Mouse (Mus musculus): ENCODE measurements around the gene Focad.

Focad gene

DNA sequence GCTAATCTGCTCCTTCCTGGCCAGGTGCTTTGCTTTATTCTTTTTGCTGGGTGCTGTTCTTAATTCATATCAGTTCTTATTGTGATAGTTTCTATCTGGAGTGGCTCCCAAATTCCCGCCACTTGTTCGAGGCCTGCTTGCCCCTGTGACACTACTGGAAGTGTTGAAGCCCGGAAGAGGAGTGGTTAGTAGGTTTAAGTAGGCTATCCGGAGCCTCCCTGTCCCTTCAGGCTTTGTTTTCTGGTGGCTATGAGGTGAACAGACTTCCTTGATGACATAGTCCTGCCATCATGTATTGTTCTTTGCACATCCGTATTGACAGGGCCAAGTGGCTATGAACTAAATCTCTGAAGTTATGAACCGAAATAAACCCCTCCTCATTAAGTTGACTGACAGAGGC is 123.9 kb downstream of the Focad start:
- DNase-seq = no peak

DNA sequence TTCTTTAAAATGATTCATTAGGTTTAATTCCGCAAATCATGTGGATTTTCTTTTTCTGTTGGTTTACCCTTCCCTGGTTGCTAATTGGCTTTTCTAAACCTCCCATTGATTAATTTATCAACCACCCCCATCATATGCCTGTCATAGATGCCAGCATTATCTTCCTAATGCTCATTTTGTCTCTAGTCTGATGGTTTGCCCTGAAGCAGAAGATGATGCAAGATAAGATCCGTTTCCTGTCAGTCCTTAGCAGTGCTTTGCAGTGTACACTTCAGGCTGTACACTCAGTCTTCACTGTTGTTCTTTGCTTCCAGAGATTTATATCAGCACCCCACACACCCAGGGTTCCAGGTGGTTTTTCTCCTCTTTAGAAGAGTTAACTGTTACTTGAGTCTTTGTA is 124.4 kb downstream of the Focad start:
- DNase-seq = no peak

DNA sequence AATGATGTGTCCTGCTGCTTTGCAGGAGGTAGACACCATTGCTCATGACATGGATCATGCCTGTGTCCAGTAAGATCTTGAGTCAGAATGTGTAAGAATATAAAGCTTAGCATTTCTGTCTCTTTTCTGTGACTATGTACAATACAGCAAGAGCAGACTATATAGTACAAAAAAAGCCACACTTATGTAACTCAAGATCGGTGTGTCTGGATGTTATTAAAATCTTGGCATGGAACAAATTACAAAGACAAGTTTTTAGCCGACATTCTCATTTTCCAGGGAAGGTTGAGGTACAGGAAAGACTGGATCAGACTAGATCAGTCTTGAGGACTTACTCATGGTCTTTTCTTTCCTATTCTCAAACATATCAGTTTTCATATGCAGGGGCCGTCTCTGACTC is 136.9 kb downstream of the Focad start:
- no peak for DNase-seq

DNA sequence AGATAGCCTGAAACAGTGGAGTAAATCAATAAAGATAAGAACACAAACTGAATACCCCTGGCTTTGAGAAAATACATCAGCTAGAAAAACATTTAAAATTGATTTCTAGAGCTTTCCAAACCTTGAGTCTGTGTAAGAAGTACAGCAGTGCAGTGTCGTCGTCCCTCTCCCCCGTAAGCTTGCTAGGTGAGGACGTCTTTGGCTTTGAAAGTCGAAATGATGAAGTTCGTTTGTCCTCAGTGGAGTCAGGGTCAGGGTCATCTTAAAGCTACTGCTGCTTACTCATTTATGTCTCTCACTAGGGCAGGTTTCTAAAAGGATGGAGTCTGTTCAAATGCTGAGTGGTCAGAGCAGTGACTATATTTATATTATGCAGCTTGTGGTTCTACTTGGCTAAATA is 141.5 kb downstream of the Focad start:
- no peak for DNase-seq

DNA sequence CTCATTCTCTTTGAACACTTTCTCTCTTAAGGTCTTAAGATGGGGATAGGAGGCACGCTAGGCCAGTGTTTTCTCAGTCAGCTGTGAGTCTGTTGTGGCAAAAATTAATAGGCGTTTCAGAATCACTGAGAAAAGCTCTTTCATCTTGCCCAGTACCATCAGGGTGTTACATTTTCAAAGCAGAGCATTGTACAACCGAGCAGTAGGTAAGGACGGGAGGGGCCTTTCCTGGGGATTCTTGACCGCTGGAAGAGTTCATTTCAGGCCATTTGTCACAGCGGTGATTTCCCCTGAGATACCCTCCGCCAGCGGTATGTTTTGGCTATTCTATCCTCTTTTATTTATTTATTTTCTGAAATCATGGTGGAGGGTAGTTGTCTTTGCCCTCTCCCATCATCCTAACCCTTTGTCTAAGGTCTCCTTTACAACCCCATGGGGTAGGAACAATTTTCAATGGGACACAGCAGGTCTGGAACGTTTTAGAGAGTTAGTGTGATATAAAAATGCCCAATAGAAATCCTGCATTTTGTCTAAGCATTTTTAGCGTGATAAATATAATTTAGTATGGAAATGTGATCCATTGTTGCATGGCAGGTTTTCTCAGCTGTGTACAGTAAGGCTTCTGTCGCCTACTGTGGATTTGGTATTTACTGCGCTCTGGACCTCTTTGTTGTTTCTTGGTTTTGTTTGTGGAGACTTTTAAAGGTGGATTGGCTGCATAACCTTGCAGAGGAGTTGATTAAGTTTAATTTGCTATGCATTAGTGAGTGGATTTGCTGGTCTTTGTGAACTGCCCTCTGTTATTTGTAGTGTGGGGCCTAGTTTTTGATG is 142.7 kb downstream of the Focad start:
- DNase-seq = no peak

DNA sequence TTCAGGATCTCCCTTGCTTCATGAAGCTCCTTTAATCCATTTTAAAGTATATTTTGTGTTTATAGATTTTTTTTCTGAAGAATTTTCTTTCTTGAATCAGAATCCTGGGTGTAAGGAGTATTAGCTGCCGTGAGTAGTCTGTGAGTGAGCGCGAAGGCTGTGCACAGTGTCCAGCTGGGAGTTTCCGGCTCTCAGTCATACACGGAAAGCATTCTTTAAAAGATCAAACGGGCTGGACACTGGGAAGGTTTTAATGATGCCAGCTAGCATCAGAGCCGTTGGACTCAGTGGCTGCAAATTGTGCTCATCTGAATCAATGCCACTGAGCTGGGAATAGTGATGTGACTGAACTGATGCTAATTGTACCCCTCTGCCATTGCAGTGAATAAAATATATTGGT is 143.9 kb downstream of the Focad start:
- DNase-seq = no peak

DNA sequence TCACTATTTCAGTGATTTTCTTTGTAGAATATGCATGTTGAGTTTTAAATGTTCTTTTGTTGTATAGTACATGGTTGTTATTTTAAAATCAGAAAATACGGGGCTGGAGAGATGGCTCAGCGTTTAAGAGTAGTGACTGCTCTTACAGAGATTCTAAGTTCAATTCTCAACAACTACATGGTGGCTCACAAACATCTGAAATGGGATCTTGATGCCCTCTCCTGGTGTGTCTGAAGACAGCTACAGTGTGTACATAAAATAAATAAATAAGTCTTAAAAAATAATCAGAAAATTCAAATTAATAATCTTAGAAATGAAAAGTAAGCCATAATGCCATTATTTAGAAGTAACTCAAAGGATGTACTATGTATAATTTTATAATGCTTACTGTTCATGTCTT is 149.4 kb downstream of the Focad start:
- no peak for DNase-seq

DNA sequence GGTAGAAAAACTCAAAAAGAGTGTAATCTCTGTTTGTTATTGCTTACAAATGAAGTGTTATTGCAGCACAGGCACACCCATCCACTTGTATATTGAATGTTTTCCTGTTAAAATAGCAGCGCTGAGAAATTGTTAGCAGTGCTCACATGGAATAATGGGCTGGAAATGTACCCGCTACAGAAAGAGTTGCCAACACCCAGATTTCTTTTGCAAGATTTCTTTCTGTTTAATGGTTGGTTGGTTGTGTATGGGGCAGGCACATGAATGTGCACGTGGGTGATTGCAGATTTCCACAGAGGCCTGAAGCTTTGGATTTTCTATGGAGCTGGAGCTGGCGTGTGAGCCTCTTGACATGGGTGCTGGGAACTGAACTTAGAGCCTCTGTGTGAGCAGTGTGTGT is 151.1 kb downstream of the Focad start:
- DNase-seq = no peak

DNA sequence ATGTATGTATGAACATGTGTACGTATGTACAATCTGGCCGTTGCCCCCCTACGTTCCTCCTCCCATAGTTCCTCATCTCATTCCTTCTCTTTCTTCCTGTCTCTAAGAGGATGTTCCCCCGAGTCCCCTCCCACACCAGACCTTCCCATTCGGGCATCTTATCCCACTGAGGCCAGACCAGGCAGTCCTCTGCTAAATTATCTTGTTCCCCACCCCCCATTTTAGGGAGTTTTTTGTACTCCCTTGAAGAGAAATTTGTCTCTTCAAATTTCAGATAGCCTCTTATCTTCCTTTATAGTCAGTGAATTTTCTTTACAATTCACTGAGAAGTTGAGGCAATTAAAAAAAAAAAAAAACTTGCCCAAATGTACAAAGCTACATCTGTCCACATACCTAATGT is 166.9 kb downstream of the Focad start:
- no peak for DNase-seq

DNA sequence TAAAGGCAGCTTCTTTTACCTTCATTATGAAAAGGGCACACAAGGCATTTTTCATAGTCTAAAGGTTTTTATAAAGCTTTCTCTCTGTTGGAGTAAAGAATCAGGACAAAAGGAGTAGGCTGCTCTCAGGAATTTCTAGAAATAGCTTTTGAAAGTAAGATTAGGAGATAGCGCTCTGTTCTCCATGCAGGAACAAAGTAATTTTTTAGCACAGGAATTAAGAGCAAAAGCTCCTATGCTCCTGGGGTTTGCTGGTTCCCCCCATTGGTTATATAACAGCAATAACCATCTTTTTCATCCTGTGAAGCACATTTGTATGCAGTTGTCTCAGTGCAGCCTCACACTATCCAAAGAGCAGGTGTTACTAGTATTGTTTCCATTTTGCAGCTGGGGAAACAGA is 170.1 kb downstream of the Focad start:
- DNase-seq = no peak

DNA sequence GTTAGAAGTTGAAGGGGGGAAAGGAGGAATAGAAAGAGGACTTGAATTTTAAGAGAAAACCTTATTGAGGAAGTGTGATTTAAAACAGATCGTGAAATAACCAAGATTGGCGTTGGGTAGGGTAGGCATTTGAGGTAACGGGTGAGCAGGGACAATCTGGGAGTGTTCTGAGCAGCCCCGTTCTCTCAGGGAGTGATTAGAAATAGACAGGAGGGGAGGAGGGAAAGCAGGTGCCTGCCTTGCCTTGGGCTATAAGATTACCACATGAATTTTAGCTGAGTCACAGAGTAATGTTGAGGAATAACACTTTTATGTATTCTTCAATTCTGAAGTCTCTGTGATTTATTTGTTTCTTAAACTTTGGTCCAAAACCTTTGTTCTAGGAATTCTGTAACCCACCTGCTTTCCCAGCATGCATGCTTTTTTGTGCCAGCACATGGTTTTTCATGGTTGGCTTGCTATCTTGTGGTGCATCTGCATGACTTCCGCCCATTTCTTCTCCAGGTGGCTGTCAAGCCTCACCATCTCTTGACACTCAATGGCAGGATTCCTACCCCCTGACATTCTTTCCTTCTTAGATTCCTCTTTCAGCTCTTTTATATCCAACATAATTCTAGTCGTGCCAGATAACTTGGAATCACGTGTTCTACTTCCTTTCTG is 176.1 kb downstream of the Focad start:
- DNase-seq = no peak

DNA sequence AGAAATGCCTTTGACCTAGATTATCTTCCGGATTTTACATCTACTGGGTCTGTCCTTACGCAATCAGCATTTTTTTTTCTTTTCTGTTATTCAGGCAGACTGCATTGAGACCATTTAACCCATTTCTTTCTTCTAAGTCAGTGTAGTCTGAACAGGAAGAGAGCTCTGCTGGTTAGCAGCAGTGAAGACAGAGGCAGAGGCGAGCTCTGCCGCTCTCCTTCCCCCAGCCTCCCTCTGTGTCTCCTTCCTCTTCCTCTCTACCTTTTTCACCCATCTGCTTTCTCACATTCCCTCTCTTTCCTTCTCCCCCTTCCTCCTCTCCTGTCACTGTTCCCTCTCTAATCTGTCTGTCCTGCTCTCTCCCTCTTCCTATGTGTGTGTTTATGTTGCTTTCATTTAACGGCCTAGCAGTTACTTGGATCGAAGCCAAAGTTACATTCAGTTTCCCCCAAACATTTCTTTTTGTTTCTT is 181.2 kb downstream of the Focad start:
- no peak for DNase-seq

DNA sequence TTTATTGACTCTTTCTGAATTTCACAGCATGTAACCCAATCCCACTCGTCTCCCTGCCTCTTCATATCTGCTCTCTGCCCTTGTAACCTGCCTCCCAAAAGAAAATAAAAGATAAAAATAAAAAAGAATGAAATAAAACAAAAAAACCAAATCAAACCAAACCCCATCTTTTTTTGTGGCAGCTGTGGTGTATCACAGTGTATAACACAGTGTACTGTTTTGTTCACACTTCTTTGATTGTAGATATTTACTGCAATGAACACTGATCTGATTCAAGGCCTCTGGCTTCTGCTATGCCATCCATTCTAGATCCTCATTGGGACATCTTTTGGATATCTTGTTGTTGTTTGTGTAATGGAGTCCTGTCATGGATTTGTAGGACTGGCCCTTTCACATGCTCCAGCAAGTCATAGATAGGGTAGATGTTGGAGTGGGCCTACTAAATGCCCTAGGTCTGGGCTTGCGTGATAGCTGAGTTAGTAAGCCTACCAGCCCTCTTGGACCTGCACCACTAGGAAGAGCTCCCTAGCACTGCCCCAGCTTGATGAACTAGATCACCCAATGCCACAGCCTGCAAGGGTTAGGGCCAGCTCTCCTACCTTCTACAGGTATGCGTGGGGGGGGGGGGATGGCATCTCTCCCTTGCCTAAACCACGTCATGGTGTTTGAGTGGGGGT is 181.8 kb downstream of the Focad start:
- no peak for DNase-seq

DNA sequence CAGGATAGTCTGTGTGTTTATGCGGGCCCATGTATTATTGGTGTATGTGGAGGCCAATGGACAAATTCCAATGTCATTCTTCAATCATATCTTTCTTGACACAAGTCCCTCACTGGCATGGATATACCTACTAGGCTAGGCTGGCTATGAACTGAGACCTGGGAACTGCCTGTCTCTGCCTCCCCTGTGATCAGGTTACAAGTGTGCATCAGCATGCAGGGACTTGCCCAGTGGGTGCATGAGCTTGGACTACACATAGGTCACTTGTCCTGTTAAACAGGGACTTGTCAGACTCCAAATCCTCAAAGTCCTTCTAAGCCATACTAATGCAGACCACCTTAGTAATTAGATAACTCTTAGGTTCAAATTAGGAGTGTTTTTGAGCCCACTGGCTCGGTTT is 184.1 kb downstream of the Focad start:
- no peak for DNase-seq

DNA sequence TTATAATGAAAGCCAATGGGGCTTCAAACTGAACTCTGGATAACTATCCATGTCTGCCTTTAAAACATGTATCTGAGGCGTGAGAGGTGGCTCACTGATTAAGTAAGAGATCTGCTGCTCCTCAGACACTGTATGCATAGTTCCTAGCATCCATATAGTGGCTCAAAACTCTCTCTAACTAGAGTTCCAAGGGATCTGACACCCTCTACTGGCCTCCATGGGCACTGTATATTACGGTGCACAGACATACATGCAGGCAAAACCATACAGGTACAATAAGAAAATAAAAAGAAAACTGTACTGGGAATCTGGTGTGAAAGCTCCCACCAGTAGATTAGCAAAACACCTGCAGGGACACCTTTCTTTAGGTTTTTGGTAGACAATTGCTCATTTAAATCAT is 186.1 kb downstream of the Focad start:
- no peak for DNase-seq

DNA sequence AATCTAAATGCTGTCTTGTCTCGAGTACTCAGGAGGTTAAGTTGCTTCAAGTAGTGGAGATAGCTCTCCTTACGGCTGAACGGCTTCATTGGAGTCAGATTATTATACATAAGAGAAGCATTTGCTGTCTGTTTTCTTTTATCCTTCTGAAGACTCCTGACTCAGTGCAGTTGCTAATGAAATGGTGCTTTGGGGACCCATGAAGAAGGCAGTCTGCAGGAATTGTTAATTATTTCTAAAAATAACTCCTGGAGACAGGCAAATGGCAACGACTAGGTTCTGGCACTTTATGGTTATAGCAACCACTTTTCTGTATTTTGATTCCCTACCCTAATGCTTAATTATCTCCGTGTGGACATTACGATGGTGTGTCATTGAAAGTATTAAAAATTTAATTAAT is 201.1 kb downstream of the Focad start:
- no peak for DNase-seq

DNA sequence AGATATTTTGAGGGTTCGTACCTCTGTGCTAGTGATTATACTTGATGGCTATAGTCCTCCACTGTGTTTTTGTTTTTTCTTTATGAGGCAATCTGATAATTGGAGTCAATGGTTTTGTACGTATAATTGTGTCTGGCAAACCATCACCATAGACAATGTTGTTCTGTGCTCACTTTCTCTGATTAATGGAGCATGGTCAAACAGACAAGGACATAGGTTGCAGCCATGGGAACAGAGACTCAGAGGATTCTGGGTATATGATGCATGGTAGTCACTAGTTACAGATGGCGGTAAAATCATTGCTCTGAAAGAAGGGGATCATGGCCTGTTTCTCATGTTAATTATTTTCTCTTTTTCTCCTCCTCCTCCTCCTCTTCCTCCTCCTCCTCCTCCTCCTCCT is 205.1 kb downstream of the Focad start:
- no peak for DNase-seq

DNA sequence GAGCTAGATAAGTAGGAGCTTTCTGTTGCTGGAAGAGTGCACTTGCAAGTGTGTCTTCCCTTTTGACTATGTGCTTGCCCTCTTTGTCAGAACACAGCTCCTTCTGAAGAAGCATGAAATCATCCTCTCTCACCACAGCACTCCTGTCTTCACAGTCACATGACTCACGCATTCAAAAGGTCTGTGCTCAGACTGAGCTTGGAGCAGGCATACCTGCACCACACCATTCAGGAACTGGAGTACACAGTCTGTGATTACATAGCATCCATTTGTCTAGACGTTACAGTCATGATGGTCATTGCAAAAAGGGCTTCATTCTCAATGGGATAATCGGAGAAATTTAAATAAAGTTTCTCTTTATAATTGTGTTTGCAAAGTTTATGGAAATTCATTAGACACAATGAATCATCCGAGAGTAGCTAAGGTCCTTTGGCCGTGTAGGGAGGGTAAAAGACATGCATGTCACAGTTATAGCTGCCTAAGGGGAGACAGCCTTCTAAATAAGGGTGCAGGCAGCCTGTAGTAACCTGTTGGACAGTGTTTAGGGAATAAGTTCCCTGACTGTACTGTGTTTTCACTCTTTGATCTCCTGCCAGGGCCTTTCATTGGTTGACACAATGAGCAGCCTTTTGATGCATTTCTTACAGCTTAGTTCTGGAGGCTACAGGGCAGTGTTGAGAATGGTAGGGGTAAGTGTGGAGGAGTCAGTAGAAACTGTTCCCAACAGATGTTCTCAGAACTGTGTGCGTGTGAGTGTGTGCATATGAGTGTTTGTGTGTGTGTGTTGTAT is 206.6 kb downstream of the Focad start:
- DNase-seq = no peak

DNA sequence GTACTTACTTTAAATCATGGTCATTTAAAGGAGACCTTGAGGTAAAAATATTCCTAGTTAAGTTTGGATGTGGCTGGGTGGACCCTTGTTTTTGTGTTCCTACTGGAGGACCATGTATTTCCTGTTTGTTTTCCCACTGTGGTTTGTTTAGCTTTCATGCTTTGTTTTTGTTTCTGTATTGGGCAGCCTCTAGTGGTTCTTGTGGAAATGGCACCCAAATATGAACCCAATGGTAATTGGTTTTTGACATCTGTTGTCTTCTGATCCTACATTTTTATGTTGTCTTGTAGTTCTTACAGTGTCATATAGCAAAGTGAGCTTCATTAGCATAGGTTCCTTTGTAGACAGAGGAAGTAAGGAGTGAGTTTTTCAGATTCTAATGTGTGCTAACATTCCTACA is 207.9 kb downstream of the Focad start:
- DNase-seq = no peak

DNA sequence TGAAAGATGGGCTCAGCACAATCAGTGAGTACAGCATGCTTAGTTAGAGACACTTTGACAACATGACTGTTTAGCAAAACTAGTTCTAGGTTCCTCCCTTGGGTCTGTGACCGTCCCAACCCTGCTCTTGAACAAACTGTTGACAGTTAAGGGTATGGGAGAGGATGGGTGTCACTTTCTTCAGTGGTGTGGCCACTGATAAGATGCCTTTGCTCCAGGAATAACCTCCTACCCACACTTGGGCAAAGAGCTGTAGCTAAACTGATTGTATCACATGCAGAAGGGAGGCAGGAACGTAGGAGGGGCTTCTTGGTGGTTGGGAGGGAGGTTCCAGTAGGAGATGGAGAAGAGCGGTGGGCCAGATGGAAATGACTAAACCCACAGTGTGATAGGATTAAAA is 213.3 kb downstream of the Focad start:
- DNase-seq = no peak

DNA sequence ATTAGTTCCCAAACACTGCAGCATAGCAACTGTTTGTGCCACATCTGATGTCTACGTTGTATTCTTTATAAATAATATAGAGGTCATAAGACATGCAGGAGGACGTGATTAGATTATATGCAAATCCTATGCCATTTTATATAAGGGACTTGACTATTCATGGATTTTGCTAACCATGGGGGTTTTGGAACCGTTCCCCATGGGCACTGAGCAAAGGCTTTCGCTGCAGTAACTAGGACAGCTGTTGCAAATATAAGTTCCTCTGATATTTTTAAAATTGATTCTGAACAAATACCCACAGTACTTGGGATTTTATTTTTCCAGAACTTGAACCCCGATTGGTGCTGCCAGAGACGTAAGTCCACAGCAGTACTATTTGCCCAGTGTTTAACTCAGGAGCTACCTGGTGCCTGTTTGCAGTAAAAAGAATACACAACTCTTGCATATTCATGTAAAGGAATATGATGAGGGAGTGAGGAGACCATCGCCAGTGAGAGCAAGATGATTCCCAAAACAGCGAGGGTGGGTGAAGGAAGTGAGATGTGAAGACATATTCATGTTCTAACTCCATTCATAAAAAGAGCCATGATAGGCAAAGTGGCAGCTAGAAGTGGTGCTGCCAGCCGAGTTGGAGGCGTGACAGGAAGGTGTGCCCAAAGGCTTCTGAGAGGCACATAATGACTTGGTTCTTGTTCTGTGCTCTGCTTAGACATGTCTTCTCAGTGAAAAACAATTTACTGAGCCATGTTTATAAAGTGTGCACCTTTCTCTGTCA is 214.1 kb downstream of the Focad start:
- DNase-seq = no peak

DNA sequence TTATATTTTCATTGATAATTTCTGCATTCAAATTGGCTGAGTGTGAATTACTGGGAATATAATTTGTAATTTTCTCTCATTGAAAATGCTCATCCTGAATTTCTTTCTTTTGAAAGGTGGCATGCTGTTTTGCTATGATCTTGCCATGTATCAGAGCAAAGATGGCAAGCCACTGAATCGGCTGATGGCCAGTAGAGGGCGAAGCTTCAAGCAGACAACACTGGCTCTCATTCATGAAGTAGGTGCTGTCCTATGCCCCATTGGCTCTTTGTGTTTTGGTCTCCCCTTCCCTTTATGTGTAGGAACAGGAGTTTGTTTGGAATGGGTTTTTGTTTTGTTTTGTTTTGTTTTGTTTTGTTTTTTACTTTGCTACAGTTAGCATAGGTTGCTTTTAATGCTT is 215.2 kb downstream of the Focad start:
- DNase-seq = peak; percentile 4
